27 mouse cellular contexts compared by ENCODE assay signal in genomic region chr14:109648536-109648935, GRCm38 (mm10).
"Had no signal": no experiment of that assay in that cellular context is flagged by ENCODE, and none has a peak within 500 bp of the region (broad histone marks: within the 10 kb centered on the region; RNA-seq: fewer than 3 reads in every experiment).

No protein-coding gene starts in this region.

- H3K9me3 ChIP-seq: limb, embryonic 10.5 days; limb, embryonic 12.5 days; limb, embryonic 13.5 days; limb, embryonic 15.5 days; liver, embryonic 12.5 days; liver, embryonic 15.5 days; lung, embryonic 15.5 days; megakaryocyte, embryonic 14.5 days; midbrain, embryonic 10.5 days; midbrain, embryonic 12.5 days; midbrain, embryonic 13.5 days had no signal

- H3K36me3 ChIP-seq: limb, embryonic 10.5 days; limb, embryonic 12.5 days; limb, embryonic 13.5 days; limb, embryonic 15.5 days; liver, embryonic 12.5 days; liver, embryonic 13.5 days; liver, embryonic 15.5 days; lung, embryonic 15.5 days; midbrain, embryonic 10.5 days; midbrain, embryonic 12.5 days; midbrain, embryonic 13.5 days; midbrain, embryonic 15.5 days had no signal

- H3K9ac ChIP-seq: limb, embryonic 12.5 days; limb, embryonic 13.5 days; limb, embryonic 15.5 days; liver, embryonic 12.5 days; liver, embryonic 13.5 days; liver, embryonic 14.5 days; liver, embryonic 15.5 days; liver, postnatal 0 days; lung, embryonic 14.5 days; lung, embryonic 15.5 days; midbrain, embryonic 12.5 days; midbrain, embryonic 13.5 days; midbrain, embryonic 15.5 days had no signal

- H3K27ac ChIP-seq: limb, embryonic 10.5 days; limb, embryonic 12.5 days; limb, embryonic 13.5 days; limb, embryonic 15.5 days; liver, embryonic 12.5 days; liver, embryonic 13.5 days; liver, embryonic 14.5 days; liver, embryonic 15.5 days; lung, embryonic 15.5 days; macrophage; midbrain, embryonic 10.5 days; midbrain, embryonic 12.5 days; midbrain, embryonic 13.5 days; midbrain, embryonic 15.5 days had no signal

- DNase-seq: left cerebral cortex, postnatal 4 days; liver; liver, embryonic 13.5 days; liver, postnatal 0 days; lung, adult 18-20 months; lung, adult 2 months; lung, embryonic 14.5 days; lung, postnatal 10 days; lung, postnatal 14 days; lung, postnatal 36 days; lung, postnatal 4 days; midbrain, embryonic 14.5 days had no signal

- H3K4me1 ChIP-seq: limb, embryonic 10.5 days; limb, embryonic 12.5 days; limb, embryonic 13.5 days; limb, embryonic 15.5 days; liver, embryonic 12.5 days; liver, embryonic 13.5 days; liver, embryonic 15.5 days; lung, embryonic 15.5 days; megakaryocyte, embryonic 14.5 days; midbrain, embryonic 10.5 days; midbrain, embryonic 12.5 days; midbrain, embryonic 13.5 days; midbrain, embryonic 15.5 days had no signal

- H3K27me3 ChIP-seq: limb, embryonic 12.5 days; limb, embryonic 13.5 days; limb, embryonic 15.5 days; liver, embryonic 12.5 days; liver, embryonic 13.5 days; liver, embryonic 15.5 days; lung, embryonic 15.5 days; megakaryocyte, embryonic 14.5 days; midbrain, embryonic 12.5 days; midbrain, embryonic 13.5 days; midbrain, embryonic 15.5 days had no signal

- H3K4me3 ChIP-seq: limb, embryonic 10.5 days; limb, embryonic 12.5 days; limb, embryonic 13.5 days; limb, embryonic 15.5 days; liver, embryonic 12.5 days; liver, embryonic 13.5 days; liver, embryonic 15.5 days; lung, embryonic 15.5 days; megakaryocyte, embryonic 14.5 days; midbrain, embryonic 10.5 days; midbrain, embryonic 12.5 days; midbrain, embryonic 13.5 days; midbrain, embryonic 15.5 days; myocyte had no signal
